Mouse (Mus musculus) 416B (cell line): ENCODE results near the gene Gls.

Experiments used
- DNase-seq: peaks from one replicate; pipeline ENCODE4 v3.0.0; 2011; ENCODE audit warnings: low read depth

The Gls gene

DNA sequence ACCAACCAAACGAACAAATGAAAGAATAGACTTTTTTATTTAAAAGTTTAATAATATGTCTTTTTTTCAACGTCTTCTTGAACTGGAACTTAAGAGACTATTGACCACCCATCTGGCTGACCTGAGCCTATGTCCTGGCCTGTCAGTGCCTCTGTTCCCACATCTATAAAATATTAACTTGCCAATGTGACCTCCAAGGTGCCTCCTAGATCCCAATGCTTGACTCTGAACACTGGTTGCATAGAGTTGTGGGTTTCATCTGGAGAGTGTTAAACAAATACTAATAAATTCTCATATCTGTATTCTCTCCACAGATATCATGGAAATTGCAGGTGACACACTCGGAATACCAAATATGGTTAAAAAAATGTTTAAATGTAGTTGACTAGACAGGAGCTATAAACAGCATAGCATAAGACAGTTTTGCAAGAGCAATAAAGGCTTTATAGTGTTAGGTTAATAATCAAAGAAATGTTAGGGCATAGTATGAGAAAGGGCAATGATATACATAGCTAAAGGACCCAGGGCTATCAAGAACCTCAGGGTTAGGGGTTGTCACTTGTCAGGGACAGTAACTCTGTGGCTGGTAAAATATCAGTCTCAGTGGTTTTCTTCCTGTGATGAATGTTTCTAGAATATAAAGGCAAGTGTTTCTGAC is 16.0 kb upstream of the Gls start:
- no peak for DNase-seq

DNA sequence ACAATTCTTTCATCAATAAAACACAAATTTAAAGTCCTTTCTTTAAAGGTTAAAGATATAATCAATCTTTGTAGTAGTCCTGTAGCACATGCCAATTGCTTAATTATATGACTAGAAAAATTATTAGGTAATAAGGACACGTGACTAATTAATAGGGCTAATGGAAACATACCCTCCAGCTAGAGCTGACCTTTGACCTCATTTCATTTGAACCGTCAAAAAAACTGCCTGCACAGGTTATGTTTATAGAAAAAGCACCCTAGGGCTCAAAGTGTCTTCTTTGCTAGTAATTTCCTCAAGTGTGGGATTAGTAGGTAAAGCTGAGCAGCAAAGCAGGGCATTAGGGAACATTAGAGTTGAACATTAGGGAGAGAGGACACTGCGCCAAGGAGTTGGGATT is 9.2 kb upstream of the Gls start:
- DNase-seq, result no peak

DNA sequence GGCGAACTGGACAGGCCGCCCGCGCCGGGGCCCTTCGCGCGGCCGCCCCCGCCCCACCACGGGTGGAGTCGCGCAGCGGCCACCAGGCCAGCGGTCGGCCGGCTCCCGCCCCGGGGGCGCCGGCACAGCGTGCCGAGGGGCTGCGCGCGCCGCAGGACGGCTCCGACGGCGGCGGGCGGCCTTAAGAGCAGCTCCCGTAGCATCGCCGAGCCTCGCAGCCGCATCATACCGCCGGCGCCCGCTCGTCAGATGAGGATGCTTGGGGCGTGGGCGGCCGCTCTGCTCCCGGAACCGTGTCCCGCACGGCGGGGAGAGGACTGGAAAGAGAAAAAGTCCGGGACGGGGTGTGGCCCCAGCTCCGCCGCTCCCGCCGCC is 279 bp downstream of the Gls start:
- DNase-seq, result no peak

DNA sequence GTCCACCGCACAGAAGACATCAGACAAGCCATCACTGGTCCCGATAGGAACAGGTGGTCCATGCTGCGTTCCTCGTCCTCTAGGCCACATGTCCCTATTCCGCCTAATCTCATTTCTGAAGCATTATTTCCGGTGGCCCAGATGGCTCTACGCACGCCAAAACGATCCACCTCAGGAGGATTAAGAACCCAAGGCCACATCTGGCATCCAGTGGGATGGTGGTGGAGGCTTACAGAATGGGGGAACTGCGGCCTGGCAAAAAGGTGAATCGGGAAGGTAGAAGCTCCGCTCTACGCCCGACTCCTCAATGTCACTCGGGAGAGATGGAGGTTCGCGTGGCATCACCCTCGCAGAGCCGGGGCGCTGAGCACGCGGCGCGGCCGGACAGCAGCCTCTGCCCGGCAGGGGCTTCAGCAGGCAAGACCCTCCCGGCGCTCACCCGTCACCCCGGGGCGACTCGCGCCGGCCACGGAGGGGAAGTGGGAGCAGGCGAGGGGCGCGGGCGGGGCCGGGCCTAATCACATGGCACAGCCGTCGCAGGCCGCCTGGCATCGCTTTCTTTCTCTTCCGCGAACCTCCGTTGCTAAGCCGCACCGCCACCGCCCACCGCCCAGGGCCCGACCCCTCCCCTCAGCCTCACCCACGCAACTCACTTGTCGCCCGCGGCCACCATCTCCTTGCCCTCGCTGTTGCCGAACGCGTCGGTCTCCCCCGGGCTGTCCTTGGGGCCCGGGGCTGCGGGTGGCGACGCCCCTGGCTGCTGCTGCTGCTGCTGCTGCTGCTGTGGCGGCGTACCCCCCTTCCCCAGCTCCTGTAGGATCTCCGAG is 880 bp downstream of the Gls start:
- DNase-seq, result peak; percentile 73

DNA sequence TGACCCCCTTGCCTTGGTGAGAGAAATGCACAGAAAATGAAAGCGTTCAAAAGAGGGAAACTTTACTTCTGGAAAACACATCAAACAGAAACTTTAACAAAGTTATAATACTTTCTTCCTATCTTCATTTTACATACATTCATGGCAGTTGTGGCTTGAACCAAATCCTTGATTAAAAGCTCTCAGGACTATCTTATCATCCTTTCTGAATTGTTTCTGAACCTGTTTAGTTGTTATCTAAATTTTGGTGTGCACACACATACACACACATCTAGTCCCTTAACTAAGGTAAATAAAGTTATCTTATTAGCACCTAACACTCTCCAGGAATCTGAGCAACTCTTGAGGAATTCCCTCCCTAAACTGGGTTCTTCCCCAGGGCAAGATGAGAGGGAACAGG is 2.6 kb downstream of the Gls start:
- no peak for DNase-seq

DNA sequence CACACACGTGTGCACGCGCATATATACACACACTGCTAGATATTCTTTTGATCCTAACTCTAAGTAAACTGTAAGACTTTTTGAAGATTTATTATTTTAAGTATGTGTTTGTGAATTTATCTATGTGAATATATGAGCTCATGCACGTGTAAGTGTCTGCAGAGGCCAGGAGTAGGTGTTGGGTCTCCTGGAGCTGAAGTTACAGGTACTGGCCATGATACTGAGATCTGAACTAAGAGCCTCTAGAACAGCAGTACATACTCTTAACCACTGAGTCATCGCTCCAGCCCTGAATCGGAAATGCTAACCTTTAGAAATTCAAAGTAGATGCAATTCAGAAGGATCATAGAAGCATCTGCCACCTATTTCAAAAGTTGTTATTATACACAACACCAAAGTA is 4.9 kb downstream of the Gls start:
- peak; percentile 45 for DNase-seq

DNA sequence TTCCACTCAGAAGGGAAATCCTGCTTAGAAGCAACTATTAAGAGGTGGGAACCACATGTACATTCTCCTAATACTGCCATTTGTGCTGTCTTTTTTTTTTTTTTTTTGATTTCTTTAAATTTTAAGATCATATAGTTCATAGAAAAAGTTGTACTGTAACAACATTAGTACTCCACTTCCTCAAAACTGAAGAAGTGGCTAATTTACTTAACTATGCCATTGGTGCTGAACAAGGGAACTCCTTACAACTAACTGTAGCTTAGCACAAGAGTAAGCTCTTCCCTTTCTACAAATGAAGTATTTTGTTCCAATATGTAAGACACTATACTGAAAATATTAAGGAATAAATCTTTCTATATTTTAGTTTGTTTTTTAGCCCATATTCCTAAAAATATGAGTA is 6.6 kb downstream of the Gls start:
- DNase-seq, result peak; percentile 48

DNA sequence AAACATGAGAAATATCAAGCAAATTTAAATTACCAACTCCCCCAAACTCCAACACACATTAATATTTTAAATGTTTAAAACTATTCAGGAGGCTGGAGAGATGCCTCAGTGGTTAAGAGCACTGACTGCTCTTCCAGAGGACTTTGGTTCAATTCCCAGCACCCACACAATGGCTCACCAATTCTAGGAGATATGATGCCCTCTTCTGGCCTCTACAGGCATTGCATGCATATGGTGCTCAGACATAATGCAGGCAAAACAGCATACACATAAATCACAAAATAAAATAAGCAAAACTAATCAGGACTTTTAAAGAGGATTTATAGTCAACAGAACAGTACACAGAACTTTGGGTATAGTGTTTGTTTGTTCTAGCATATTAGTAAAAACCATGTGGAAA is 16.3 kb downstream of the Gls start:
- DNase-seq, result no peak

DNA sequence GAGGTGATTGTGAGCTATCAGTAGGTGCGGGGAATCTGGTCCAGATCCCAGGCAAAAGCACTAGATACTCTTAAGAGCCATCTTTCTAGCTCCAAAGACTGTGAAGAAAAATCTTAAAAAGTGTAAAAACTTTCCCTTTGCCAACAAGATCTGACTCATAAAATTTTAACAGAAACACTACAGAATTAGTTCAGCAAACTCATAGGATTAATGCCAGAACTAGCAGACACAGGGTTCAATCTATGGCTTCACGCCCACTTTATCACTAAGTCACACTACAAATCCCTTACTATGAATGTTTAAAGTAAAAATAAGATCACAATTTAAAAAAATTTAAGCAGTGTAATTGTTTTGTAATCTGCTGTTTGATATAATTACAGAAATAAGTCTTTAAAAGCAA is 50.0 kb downstream of the Gls start:
- DNase-seq, result no peak

DNA sequence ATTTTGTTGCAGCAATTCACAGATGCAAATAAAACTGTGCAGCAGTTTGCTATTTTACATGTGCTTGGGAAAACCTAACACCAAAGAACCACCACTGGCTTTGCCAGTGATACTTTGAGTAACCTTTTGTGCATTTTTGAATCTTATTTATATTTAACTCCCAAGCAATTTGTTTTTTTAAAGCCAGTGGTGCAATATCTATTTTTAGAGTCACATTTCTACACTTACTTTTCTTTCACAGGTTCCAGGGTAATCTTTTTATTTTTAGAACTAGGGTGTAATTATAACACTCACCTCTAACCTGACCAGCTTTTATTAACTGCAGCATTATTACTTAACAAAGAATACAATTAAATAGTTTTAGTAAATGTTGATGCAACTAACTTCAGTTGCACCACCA is 51.0 kb downstream of the Gls start:
- DNase-seq, result no peak

DNA sequence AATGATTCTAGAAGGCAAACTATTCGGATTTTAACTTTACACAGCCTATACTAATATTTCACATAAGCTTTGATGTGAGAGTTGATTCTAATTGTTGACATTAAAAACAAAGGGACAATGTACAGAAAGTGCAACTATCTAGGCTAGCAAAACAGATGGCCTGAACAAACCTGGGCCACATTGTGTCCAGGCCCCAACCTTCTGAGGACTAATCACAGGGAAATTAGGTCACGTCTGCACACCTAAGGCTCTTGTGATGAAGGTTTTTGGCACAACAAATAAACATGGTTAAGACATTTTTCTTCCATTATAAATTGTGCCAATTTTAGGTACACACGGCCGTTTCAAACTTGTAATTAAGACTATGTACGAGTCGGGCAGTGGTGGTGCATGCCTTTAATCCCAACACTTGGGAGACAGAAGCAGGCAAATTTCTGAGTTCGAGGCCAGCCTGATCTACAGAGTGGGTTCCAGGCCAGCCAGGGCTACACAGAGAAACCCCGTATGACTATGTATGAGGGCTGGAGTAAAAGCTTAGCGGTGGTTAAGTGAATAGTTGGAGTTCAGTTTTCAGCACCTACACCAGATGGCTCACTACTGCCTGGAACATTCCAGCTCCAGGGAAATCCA is 53.0 kb downstream of the Gls start:
- no peak for DNase-seq

DNA sequence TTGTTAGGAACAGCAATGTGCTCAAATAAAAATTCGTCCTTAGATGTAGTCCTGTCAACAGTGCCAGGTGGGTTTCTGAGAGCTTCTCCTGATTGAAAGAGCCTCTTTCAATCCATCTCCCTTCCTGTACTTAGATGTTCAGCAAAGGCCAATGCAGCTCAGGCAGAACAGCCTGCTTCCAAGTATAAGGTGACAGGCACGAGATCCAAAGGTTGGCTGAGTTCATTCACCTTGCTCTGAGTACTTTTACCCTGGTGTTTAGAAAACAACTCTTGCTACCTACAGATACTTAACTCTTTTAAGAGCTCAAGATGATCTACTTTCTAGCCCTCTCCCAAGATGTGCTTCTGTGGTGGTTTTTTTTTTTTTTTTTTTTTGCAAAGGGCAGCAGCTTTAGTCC is 56.0 kb downstream of the Gls start:
- no peak for DNase-seq

DNA sequence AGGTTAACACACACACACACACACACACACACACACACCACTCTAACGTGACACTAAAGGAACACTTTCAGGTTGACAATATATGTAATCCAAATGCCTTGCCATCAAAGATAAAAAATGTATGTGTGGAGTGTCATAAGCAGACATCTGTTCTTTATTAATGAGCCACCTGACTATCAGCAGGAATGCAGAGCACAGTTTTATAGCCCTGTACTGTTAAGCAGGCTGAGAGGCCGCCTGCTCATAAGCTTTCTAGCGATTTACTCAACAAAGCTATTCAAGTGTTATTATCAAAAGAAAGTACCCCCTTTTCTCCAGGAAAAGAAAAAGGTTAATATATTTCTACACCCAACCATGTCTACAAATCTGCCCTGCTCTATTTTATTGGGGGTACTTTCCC is 57.0 kb downstream of the Gls start:
- DNase-seq, result no peak

DNA sequence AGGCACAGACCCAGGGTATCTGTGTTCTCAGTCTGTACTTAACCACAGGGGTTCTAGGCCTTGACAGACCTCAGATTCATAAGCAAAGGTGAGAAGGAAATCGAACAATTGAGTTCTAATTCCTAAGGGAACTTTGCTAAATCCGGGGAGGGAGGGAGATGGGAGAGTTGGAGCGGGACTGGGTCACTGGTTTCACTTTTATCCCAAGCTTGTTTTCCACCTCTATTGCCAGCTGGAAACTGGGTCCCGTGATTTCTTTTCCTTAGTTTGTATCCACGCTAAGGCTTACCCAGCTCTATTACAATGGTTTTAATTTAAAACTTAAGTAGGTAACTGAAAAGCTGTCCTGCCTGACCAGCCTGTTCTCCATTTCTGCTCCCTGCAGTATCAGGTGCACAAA is 57.7 kb downstream of the Gls start:
- no peak for DNase-seq

DNA sequence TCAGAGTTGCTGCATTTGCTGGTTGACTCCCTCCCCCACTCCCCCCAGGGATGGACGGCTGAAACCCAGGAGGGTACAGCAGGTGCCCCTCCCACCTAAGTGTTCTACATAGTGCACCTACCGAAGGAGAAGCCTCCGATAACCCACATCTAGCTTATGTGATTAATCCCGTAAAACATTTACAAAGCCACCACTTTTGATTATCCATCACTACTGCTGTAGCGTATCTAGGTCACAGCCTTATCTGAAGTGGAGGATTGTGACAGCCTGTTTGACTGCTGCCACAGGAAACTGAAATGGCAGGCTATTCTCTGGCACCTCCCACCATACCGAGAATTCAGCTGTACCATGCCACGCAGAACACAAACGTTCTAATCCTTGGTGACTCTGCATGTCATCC is 61.8 kb downstream of the Gls start:
- DNase-seq, result no peak

DNA sequence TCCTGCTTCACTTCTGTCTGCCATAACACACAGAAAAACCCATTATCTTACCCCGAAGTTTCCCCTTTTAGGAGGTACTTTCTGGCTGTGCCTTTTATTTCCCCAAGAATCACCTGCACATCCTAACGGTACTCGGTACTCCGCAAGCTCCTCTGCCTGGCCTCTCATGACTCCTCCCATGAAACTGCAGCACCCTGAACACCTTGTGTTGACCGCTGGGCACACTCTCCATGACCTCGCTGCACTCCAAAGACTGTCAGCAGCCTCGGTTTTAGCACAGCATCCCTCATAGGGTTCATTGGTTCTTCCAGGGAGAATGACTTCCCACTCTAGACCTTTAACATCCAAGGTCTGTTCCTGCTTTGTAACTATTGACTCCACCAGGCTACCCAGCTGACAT is 62.3 kb downstream of the Gls start:
- DNase-seq, result no peak

DNA sequence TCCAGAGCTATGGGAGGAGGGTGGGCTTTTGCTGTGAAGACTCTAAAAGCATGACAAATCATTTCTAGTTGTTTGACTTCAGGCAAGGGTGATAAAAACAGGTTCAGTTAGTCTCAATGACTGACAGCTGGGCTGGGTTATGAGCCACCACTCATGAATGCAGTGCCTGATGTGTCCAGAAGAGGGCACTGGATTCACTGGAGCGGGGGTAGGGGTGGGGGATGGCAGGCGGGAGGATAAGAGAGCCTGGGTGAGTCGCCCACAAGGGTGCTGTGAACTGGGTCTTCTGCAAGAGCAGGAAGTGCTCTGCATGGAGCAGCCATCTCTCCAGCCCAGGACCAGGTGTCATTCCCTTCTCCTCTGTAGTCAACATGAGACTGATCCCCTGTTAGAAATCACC is 63.0 kb downstream of the Gls start:
- peak; percentile 60 for DNase-seq

DNA sequence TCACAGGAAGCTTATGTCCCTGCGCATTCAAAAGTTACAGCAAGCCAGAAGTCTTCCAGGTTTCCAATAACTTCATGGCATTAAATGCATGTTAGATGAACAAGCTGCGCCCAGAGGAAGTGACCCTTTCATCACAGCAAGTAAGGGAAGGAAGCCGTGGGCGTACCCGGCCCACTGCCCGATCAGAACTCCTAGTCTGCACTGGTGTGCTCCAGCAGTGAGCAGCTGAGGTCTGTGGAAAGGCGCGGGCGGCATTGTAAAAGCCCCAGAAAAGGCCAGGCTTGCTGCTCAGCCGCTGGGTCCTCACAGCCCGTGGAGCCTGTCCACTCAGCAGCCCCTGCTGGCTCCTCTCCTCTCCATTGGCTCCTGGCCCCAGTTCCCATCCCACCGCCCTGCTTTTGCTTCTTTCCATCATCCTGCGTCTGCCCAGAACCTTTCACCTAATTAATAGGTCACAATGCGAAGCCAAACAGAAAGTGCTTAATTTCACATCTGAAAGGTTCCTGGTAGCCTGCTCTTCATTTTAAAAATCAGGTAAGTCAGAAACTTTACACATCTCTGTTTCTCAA is 66.3 kb downstream of the Gls start:
- peak; percentile 30 for DNase-seq

DNA sequence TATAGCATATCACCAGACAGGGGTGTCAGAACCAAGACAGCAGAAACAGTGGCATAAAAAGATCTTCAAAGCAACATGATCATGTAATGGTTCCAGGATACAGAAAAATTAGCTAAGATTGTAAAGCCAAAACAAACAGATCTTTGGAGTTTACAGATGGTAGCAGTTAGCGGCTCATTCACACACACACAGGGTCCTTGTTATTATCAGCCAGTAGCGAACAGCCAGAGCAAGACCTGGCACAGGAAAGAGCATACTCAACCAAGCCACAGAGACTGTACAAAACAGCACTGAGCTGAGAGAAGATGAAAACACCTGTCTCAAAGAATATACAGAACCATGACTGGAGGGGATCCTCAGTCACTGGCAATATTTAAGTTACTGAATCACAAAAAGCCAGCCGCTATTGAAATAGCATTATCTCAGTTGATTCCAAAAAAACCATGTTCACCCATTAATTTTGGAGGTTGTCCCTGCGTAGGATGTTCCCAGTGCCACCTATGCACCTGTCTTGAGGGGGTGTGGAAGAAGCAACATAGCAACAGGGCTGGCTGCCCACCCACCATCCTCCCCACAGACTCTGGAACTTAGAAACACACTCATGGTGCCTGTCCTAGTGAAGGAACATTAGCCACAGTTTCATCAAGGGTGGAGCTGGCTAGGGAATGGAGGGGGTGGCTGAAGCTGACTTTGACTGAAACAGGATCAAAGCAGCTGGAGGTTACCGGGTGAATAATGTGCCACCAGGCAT is 69.2 kb downstream of the Gls start:
- DNase-seq, result no peak

DNA sequence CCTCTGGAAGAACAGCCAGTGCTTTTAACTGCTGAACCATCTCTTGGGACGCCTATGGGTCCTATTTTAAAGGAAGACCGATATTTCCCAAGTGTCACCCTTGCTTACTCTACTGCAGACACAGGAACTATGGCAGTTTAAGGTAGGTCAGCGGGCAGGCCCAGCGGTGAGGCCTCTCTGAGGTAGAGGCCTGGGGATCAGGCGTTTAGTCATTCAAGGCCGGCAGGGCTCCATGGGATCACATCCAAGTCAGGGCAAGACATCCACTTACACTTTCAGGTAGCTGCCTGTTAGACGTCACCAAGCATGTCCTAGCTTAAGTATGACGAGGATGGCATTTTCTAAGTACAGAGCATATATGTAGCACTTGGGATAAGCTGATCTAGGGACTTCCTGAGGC is 71.9 kb downstream of the Gls start:
- DNase-seq, result no peak

DNA sequence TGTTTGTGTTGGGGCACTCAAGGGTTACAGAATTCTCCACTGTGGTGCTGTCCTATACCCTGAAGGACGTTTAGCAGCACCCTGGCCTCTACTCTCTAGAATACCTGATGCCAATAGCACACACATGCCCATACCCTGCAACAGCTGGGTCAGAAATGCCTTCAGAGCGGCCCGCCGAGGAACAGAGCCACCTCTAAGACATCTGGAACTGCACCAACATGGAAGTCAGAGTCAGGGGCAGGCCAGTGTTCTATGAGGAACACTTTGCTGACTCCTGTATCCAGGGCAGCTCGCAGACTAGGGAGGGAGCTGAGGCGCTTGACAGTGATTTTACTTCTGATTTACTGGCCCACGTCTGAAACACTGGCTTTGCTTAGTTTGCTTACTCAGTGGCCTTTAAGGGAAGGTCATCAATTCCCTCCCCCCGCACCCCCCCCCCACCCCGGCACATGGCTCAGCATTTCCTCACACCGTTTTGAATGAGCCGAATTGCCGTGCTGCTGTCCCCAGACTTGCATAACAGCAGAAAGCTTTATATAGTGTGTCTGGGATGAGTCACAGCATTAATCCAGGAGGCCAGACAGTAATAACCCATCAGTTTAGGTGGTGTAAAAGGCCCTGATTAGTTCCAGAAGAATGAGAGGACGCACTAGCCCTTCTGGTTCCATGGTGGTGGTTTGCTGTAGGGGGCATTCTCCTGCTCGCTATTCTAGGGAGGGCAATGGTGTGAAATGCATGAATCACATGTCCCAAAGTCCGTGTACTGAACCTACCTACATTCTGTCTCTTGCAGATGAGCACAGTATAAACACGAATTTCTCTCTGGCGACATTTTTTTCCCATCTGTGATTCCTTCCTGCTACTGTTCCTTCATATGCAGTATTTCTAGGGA is 74.3 kb downstream of the Gls start:
- peak; percentile 60 for DNase-seq
